ENCODE assay signal across 25 mouse cellular contexts in the genomic region with DNA sequence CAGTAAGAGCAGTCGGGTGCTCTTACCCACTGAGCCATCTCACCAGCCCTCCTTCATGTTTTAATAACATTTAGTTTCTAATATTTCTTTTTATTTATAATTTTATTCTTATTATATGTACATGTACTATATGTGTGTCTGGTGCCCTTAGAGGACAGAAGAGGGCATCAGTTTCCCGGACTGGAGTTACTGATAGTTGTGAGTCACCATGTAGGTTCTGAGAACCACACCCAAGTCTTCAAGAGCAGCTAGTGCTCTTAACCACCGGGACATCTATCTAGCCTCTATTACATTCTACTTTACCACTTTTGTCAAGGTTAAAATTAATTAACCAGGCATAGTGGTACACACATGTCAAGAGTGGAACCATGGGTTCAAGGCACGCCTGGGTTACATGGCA. TPM values are rescaled to one million over a fixed set of nuclear protein-coding genes. Genes with fewer than 3 reads are reported as not detected.
DNase-seq lines count a peak whose midpoint lies in the region; ATAC-seq lines count a peak whose summit lies in the region.
"Had no signal": no experiment of that assay in that cellular context is flagged by ENCODE, and none has a peak within 500 bp of the region (broad histone marks: within the 10 kb centered on the region; RNA-seq: fewer than 3 reads in every experiment).

No protein-coding gene starts in this region.

- H3K4me3 ChIP-seq in midbrain, embryonic 11.5 days (ENCODE audit: low read depth, low read length), result no peak overlapping the region
- no peak overlapping the region for H3K4me3 ChIP-seq in midbrain, embryonic 13.5 days (replicated peaks)
- H3K4me3 ChIP-seq: embryonic facial prominence, embryonic 13.5 days; embryonic facial prominence, embryonic 15.5 days; erythroblast, embryonic 14.5 days; forebrain, embryonic 10.5 days; forebrain, embryonic 12.5 days had no signal

- no peak overlapping the region for H3K4me2 ChIP-seq in midbrain, embryonic 11.5 days
- no peak overlapping the region for H3K4me2 ChIP-seq in midbrain, embryonic 13.5 days (replicated peaks)
- H3K4me2 ChIP-seq: embryonic facial prominence, embryonic 13.5 days; embryonic facial prominence, embryonic 15.5 days; forebrain, embryonic 12.5 days had no signal

- peak; percentile 23 for DNase-seq in midbrain, embryonic 11.5 days (ENCODE audit: low spot score, missing footprints)
- DNase-seq in 416B (ENCODE audit: low read depth) (peak; percentile 59), NIH3T3 (ENCODE audit: low read depth) (peak; percentile 35), adipocyte (ENCODE audit: low spot score) (no peak)
- no peak for DNase-seq in right cerebral cortex, postnatal 10 days (ENCODE audit: low spot score in 2 of 2)
- DNase-seq in layer of hippocampus, adult 9-10 months (ENCODE audit: low spot score), result no peak
- DNase-seq: adrenal gland, adult 2 months; adrenal gland, postnatal 10 days; adrenal gland, postnatal 25 days; cerebellum, adult 11 months; cerebellum, adult 18-20 months; cerebellum, adult 8-10 months; cerebellum, postnatal 14 days; cerebellum, postnatal 36 days; embryo, embryonic 11 days had no signal

- 93% methylated on average over 4 of the region's 4 CpGs for WGBS in midbrain, embryonic 11.5 days
- 90% methylated on average over 4 of the region's 4 CpGs for WGBS in midbrain, embryonic 13.5 days

- no peaks in the 10 kb centered on the region for H3K27me3 ChIP-seq in midbrain, embryonic 11.5 days (ENCODE audit: control insufficient read depth, insufficient read depth, low read length)
- no peaks in the 10 kb centered on the region for H3K27me3 ChIP-seq in midbrain, embryonic 13.5 days
- H3K27me3 ChIP-seq: embryonic facial prominence, embryonic 13.5 days; embryonic facial prominence, embryonic 15.5 days; forebrain, embryonic 12.5 days; Patski had no signal

- no peaks in the 10 kb centered on the region for H3K4me1 ChIP-seq in midbrain, embryonic 11.5 days (ENCODE audit: control insufficient read depth, insufficient read depth, low read length)
- H3K4me1 ChIP-seq in midbrain, embryonic 13.5 days (replicated peaks), result 0 out of 2 replicates have a peak, but pooled peaks cover 7% of the 10 kb centered on the region

- peaks cover 8% of the 10 kb centered on the region for H3K36me3 ChIP-seq in midbrain, embryonic 11.5 days (ENCODE audit: control insufficient read depth, insufficient read depth, low read length)
- peaks cover 75% of the 10 kb centered on the region for H3K36me3 ChIP-seq in midbrain, embryonic 13.5 days

- H3K27ac ChIP-seq in midbrain, embryonic 11.5 days (ENCODE audit: low read depth, low read length), result no peak overlapping the region
- H3K27ac ChIP-seq in midbrain, embryonic 13.5 days, result no peak overlapping the region
- H3K27ac ChIP-seq: embryonic facial prominence, embryonic 13.5 days; embryonic facial prominence, embryonic 15.5 days; forebrain, embryonic 10.5 days; forebrain, embryonic 12.5 days had no signal

- H3K9me3 ChIP-seq in midbrain, embryonic 11.5 days (ENCODE audit: control insufficient read depth, low read length), result no peaks in the 10 kb centered on the region
- H3K9me3 ChIP-seq in midbrain, embryonic 13.5 days, result no peaks in the 10 kb centered on the region
- H3K9me3 ChIP-seq: embryonic facial prominence, embryonic 13.5 days; embryonic facial prominence, embryonic 15.5 days; forebrain, embryonic 10.5 days; forebrain, embryonic 12.5 days had no signal

- no peak overlapping the region for H3K9ac ChIP-seq in midbrain, embryonic 11.5 days (ENCODE audit: low read length)
- H3K9ac ChIP-seq in midbrain, embryonic 13.5 days (replicated peaks), result no peak overlapping the region
- H3K9ac ChIP-seq: embryonic facial prominence, embryonic 13.5 days; embryonic facial prominence, embryonic 15.5 days; forebrain, embryonic 12.5 days had no signal

- ATAC-seq in midbrain, embryonic 11.5 days (ENCODE audit: low FRiP score), result no peak
- ATAC-seq in midbrain, embryonic 13.5 days, result no peak
- ATAC-seq: activated CD4-positive, CD25-positive, alpha-beta regulatory T cell, adult 4 months; forebrain, embryonic 14.5 days; forebrain, embryonic 16.5 days; Patski had no signal

RNA-seq across cellular contexts. Expression of a gene that starts 6.9 kb away (rescaled TPM):
- 7.3 and 7.6 TPM in 2 replicates for polyA plus RNA-seq in midbrain, embryonic 11.5 days (2014; fragmentation: Nextera tagmentation; extraction: Ambion mirVana)
- 3.0 and 5.0 TPM in 2 replicates for polyA plus RNA-seq in midbrain, embryonic 13.5 days (2015; fragmentation: Nextera tagmentation; extraction: Ambion mirVana)

RNA-seq across cellular contexts. Expression of a gene that starts 10.6 kb away (rescaled TPM):
- 2.7 TPM in 2 replicates for polyA plus RNA-seq in midbrain, embryonic 11.5 days (2014; fragmentation: Nextera tagmentation; extraction: Ambion mirVana)
- 3.2 and 3.6 TPM in 2 replicates for polyA plus RNA-seq in midbrain, embryonic 13.5 days (2015; fragmentation: Nextera tagmentation; extraction: Ambion mirVana)

RNA-seq across cellular contexts. Expression of a gene that starts 23.4 kb away (rescaled TPM):
- 5.8 and 6.9 TPM in 2 replicates for polyA plus RNA-seq in midbrain, embryonic 11.5 days (2014; fragmentation: Nextera tagmentation; extraction: Ambion mirVana)
- 19.4 and 21.3 TPM in 2 replicates for polyA plus RNA-seq in midbrain, embryonic 13.5 days (2015; fragmentation: Nextera tagmentation; extraction: Ambion mirVana)

RNA-seq across cellular contexts. Expression of a gene that starts 51.7 kb away (rescaled TPM):
- 25.6 and 26.9 TPM in 2 replicates for polyA plus RNA-seq in midbrain, embryonic 11.5 days (2014; fragmentation: Nextera tagmentation; extraction: Ambion mirVana)
- 22.6 and 26.4 TPM in 2 replicates for polyA plus RNA-seq in midbrain, embryonic 13.5 days (2015; fragmentation: Nextera tagmentation; extraction: Ambion mirVana)

RNA-seq across cellular contexts. Expression of a gene that starts 53.8 kb away (rescaled TPM):
- polyA plus RNA-seq in midbrain, embryonic 11.5 days (2014; fragmentation: Nextera tagmentation; extraction: Ambion mirVana), result 28.8 and 30.4 TPM in 2 replicates
- 52.5 and 58.6 TPM in 2 replicates for polyA plus RNA-seq in midbrain, embryonic 13.5 days (2015; fragmentation: Nextera tagmentation; extraction: Ambion mirVana)

Comparison
In these comparisons a context has a peak if more than half of its experiments do, and no peak if none do; other contexts are left out.
1. DNase-seq: peak in midbrain, embryonic 11.5 days (single experiment), 416B (single experiment) and NIH3T3 (single experiment); none in adipocyte (single experiment), right cerebral cortex, postnatal 10 days (0 of 2) and layer of hippocampus, adult 9-10 months (single experiment).